17 mouse cellular contexts compared by ENCODE assay signal in the genomic region with DNA sequence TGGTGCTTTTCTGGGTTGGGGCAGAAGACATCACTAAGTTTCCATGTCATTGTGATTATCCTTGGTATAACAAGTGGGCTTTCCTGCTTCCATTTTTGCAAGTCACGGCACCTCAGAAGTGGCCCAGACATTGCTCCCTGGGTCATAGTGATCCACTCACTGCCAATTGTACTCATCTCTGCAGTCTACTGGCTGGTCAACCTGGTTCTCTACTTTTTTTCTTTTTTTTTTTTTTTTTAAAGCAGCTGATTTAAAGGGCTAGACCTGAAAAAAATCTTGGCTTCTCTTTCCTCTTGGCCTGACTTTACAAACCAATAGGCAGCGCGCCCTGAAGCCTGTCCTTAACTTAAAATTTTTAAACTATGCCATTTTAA.
A peak's percentile ranks its signal among the peaks of the same experiment; 100 is the strongest.
DNase-seq lines count a peak whose midpoint lies in the region; ATAC-seq and TF ChIP-seq lines count a peak whose summit lies in the region.
"Had no signal": no experiment of that assay in that cellular context is flagged by ENCODE, and none has a peak within 500 bp of the region (broad histone marks: within the 10 kb centered on the region; RNA-seq: fewer than 3 reads in every experiment).

No protein-coding gene starts in this region.

- no peak for TF ChIP-seq EP300 in heart, adult 2 months (IDR thresholded peaks at IDR 0.05; ENCODE audit: insufficient read depth, low read depth, low read length)

- no peak for ATAC-seq in midbrain, embryonic 13.5 days
- no peak for ATAC-seq in midbrain, postnatal 0 days (ENCODE audit: low FRiP score)
- ATAC-seq: intestine, postnatal 0 days had no signal

- no peak overlapping the region for H3K4me2 ChIP-seq in midbrain, embryonic 13.5 days (replicated peaks)
- H3K4me2 ChIP-seq in midbrain, postnatal 0 days (ENCODE audit: low read depth, low read length, poor library complexity, severe bottlenecking) = no peak overlapping the region
- H3K4me2 ChIP-seq: hindbrain, embryonic 15.5 days; limb, embryonic 12.5 days; liver, embryonic 15.5 days had no signal

- H3K27me3 ChIP-seq in heart, adult 2 months (ENCODE audit: control insufficient read depth, insufficient read depth, low read length) = no peaks in the 10 kb centered on the region
- H3K27me3 ChIP-seq in heart, embryonic 10.5 days (ENCODE audit: insufficient read depth, poor library complexity, severe bottlenecking) = no peaks in the 10 kb centered on the region
- no peaks in the 10 kb centered on the region for H3K27me3 ChIP-seq in midbrain, embryonic 13.5 days
- H3K27me3 ChIP-seq in midbrain, postnatal 0 days (ENCODE audit: insufficient read depth, low read length) = no peaks in the 10 kb centered on the region
- H3K27me3 ChIP-seq: hindbrain, embryonic 15.5 days; limb, embryonic 12.5 days; liver, embryonic 15.5 days had no signal

- WGBS in heart, adult 2 months = 84% methylated on average over 3 of the region's 3 CpGs
- 86% methylated on average over 3 of the region's 3 CpGs for WGBS in heart, embryonic 10.5 days
- 65% methylated on average over 3 of the region's 3 CpGs for WGBS in midbrain, embryonic 13.5 days
- 64% methylated on average over 3 of the region's 3 CpGs for WGBS in midbrain, postnatal 0 days
- 85% methylated on average over 3 of the region's 3 CpGs for WGBS in macrophage (ENCODE audit: missing documents)

- no peak for TF ChIP-seq CTCF in heart, adult 2 months (IDR thresholded peaks at IDR 0.05)
- no peak for TF ChIP-seq CTCF in left cerebral cortex, adult 2 months (IDR thresholded peaks at IDR 0.05)
- no peak for TF ChIP-seq CTCF in midbrain, postnatal 0 days (IDR thresholded peaks at IDR 0.05)

- no peak for TF ChIP-seq POLR2A in heart, adult 2 months (IDR thresholded peaks at IDR 0.05; ENCODE audit: insufficient read depth, low read depth, low read length)

- peaks cover 5% of the 10 kb centered on the region; the same call in 1 of the 2 replicates for H3K79me2 ChIP-seq in heart, adult 2 months (replicated peaks; ENCODE audit: control insufficient read depth, insufficient read depth, low read length)
- H3K79me2 ChIP-seq in macrophage (ENCODE audit: inconsistent target) = peaks cover 34% of the 10 kb centered on the region

- peaks cover 9% of the 10 kb centered on the region for H3K36me3 ChIP-seq in heart, adult 2 months (ENCODE audit: control insufficient read depth, insufficient read depth, low read length)
- no peaks in the 10 kb centered on the region for H3K36me3 ChIP-seq in heart, embryonic 10.5 days
- no peaks in the 10 kb centered on the region for H3K36me3 ChIP-seq in midbrain, embryonic 13.5 days
- H3K36me3 ChIP-seq in midbrain, postnatal 0 days (ENCODE audit: insufficient read depth, low read length) = no peaks in the 10 kb centered on the region
- peaks cover 35% of the 10 kb centered on the region for H3K36me3 ChIP-seq in macrophage (ENCODE audit: inconsistent target)
- H3K36me3 ChIP-seq: hindbrain, embryonic 15.5 days; limb, embryonic 12.5 days had no signal

- intact Hi-C loops in heart, adult 2 months (cut with DNase I) = loop anchor here (2.0 to 10.0 kb wide), 3 partner anchors 25 to 71 kb away; no protein-coding TSS in a partner anchor
- intact Hi-C loops in left cerebral cortex, adult 2 months (cut with DNase I) = no loop called here
- intact Hi-C loops in left cerebral cortex, postnatal 4 days (cut with DNase I) = no loop called here

- H3K27ac ChIP-seq in heart, adult 2 months = peak overlapping the region; percentile 75
- no peak overlapping the region for H3K27ac ChIP-seq in heart, embryonic 10.5 days
- H3K27ac ChIP-seq in left cerebral cortex, adult 2 months = peak overlapping the region; percentile 81
- peak overlapping the region; percentile 14; the same call in 1 of the 2 replicates for H3K27ac ChIP-seq in midbrain, embryonic 13.5 days
- H3K27ac ChIP-seq in midbrain, postnatal 0 days (ENCODE audit: low read depth, low read length) = no peak overlapping the region
- peak overlapping the region; percentile 96 for H3K27ac ChIP-seq in macrophage
- H3K27ac ChIP-seq: hindbrain, embryonic 15.5 days; limb, embryonic 12.5 days; liver, embryonic 15.5 days had no signal

- no peak overlapping the region for H3K4me3 ChIP-seq in heart, adult 2 months
- no peak overlapping the region for H3K4me3 ChIP-seq in heart, embryonic 10.5 days
- no peak overlapping the region for H3K4me3 ChIP-seq in left cerebral cortex, adult 2 months
- H3K4me3 ChIP-seq in midbrain, embryonic 13.5 days (replicated peaks) = no peak overlapping the region
- H3K4me3 ChIP-seq in midbrain, postnatal 0 days (ENCODE audit: low read depth, low read length) = no peak overlapping the region
- H3K4me3 ChIP-seq in macrophage (ENCODE audit: inconsistent target) = no peak overlapping the region
- H3K4me3 ChIP-seq: hindbrain, embryonic 15.5 days; limb, embryonic 12.5 days; liver, embryonic 15.5 days; myocyte had no signal

- H3K4me1 ChIP-seq in heart, adult 2 months (ENCODE audit: control insufficient read depth, insufficient read depth, low read length) = peaks cover 9% of the 10 kb centered on the region
- H3K4me1 ChIP-seq in heart, embryonic 10.5 days = peaks cover 21% of the 10 kb centered on the region
- H3K4me1 ChIP-seq in midbrain, embryonic 13.5 days (replicated peaks) = peaks cover 22% of the 10 kb centered on the region
- no peaks in the 10 kb centered on the region; the same call in 1 of the 2 replicates for H3K4me1 ChIP-seq in midbrain, postnatal 0 days (ENCODE audit: insufficient read depth, low read length)

- DNase-seq in heart, adult 2 months = no peak
- no peak for DNase-seq in heart, embryonic 10.5 days (ENCODE audit: low spot score)
- DNase-seq in left cerebral cortex, adult 2 months (ENCODE audit: extremely low spot score in 1 of 2, low spot score in 2 of 2) = no peak
- DNase-seq in left cerebral cortex, postnatal 4 days = no peak
- no peak for DNase-seq in midbrain, postnatal 0 days (ENCODE audit: low spot score)
- DNase-seq in kidney, adult 8-10 months = no peak
- DNase-seq: adrenal gland, adult 8-10 months; B cell, adult 2 months; cerebellum, adult 9-11 months; thymus, postnatal 25 days had no signal

- no peak overlapping the region for H3K9ac ChIP-seq in heart, adult 2 months (ENCODE audit: low read depth, low read length)
- no peak overlapping the region for H3K9ac ChIP-seq in midbrain, embryonic 13.5 days (replicated peaks)
- H3K9ac ChIP-seq in midbrain, postnatal 0 days (replicated peaks; ENCODE audit: low read length, poor library complexity, severe bottlenecking) = no peak overlapping the region
- H3K9ac ChIP-seq: hindbrain, embryonic 15.5 days; limb, embryonic 12.5 days; liver, embryonic 15.5 days had no signal

- no peaks in the 10 kb centered on the region for H3K9me3 ChIP-seq in heart, embryonic 10.5 days
- no peaks in the 10 kb centered on the region for H3K9me3 ChIP-seq in midbrain, embryonic 13.5 days
- H3K9me3 ChIP-seq in midbrain, postnatal 0 days (ENCODE audit: low read length) = no peaks in the 10 kb centered on the region
- H3K9me3 ChIP-seq: hindbrain, embryonic 15.5 days; limb, embryonic 12.5 days; liver, embryonic 15.5 days had no signal

Comparison
In these comparisons a context has a peak if more than half of its experiments do, and no peak if none do; other contexts are left out.
1. H3K27ac ChIP-seq: peak in heart, adult 2 months (single experiment), left cerebral cortex, adult 2 months (single experiment), midbrain, embryonic 13.5 days (single experiment) and macrophage (single experiment); none in heart, embryonic 10.5 days (single experiment) and midbrain, postnatal 0 days (single experiment).